Mouse (Mus musculus): Measurements from ENCODE around the gene Tex30. TPM values are rescaled to one million over a fixed set of nuclear protein-coding genes. Genes with fewer than 3 reads are reported as not detected.

Tex30 gene
- total RNA-seq (2015) (104 and 105 TPM in 2 replicates), total RNA-seq (2017) (69.6 and 78.2 TPM in 2 replicates)

DNA sequence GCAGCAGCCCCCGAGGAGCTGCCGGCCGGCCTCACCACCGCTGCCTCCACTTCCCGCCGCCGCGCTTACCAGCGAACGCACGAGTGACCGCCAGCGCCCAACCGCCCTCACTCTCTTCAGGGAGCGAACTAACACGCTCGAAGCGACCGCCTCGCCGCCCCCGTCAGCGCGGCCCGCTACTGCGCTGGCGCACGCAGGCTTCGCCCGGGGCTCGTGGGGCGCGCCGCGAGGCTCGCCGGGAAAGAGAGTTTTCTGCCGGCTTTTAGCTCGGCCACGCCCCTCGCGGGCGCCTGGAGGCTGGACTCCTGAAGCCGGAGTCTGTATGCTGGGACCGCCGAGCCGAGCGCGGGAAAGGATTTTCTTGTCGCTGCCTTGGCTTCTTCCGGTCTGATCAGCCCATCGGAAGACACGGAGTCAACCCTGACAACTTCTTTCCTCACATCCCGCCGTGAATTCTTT is at the start of gene Tex30:
Tex30 (minus strand) TSS at position 183 of the 459 bp plus-strand sequence.
- peak; percentile 87 for ATAC-seq (replicated peaks; ENCODE audit: poor library complexity)

DNA sequence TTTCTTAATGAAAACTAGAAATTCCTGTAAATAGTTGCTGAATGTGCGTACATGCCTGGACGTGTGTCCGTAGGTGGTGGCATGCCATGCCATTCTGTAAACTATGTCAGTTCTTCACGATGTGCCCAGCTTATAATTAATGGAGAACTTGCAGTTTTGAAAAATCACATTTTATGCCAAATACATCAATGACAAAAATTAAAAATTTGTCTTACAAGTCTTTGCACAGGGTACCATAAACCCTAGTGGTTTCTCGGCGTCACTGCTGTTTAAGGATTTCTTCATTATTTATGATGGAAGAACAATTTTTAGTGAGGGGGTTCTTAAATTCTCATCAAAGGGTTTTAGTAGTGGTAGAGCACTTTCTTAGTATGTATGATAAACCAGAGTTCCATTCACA is 46.5 kb upstream of the Tex30 start:
- ATAC-seq (replicated peaks; ENCODE audit: poor library complexity) = no peak

DNA sequence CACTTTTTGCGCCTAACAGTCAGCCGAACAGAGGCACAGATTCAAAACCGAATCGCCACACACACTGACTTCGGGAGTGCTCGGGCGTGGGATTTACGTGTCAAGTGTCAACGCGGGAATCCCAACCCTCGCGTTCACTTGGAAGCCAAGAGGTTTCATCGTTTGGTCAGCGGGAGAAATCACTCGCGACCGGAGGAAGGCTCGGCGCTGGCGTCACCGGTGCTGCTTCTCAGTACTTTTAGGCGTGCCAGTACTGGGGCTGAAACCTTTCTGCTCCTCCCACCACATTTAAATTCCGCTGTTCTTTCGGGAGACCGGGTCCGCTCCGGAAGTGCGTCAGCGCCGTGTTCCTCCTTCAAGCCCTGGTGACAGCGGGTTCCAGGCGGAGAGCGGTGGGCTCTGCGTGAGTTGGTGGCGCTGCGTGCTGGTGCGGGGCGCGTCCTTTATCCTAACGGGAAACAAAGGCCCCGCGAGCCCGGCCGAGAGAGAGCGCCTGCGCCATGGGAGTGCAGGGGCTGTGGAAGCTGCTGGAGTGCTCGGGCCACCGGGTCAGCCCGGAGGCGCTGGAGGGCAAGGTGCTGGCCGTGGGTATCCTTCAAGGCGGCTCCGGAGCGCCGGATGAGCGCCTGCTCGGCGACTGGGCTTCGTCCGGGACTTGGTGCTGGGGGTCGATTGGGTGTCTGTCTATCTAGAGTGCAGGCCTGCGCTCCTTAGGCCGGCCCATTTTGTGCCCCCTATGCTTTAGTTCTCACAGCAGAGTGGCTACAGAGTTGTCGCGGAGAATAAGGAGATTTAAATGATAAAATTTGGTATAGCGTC is 45.5 kb upstream of the Tex30 start, which contains the start of gene Ercc5:
Ercc5 (plus strand) TSS at position 182 of the 819 bp plus-strand sequence.
- ATAC-seq (replicated peaks; ENCODE audit: poor library complexity) = peak; percentile 95

- ATAC-seq (replicated peaks; ENCODE audit: poor library complexity) = no peak
Observed at GRCm38 (mm10) chr1:44142747-44143146, 40.5 kb upstream of the Tex30 start.

DNA sequence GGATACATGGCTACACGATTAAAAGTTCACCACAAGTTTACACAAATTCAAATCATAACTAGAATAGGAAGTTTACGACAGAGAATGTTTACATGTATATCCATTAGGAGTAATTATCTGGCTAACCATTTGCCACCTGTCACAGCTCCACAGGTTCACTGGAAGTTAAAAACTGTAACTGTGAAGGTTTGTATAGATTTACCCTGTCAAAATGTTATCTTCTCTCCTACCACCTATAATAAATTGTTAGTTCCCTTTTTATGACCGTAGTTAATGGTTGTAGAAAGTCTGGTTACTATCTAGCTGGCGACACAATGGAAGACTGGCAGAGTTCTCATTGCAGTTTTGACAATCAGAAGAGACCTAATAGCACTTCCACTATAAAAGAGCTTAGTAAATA is 38.0 kb upstream of the Tex30 start:
- ATAC-seq (replicated peaks; ENCODE audit: poor library complexity) = no peak

- ATAC-seq (replicated peaks; ENCODE audit: poor library complexity) = no peak
Observed at GRCm38 (mm10) chr1:44129929-44130581, 27.8 kb upstream of the Tex30 start.

DNA sequence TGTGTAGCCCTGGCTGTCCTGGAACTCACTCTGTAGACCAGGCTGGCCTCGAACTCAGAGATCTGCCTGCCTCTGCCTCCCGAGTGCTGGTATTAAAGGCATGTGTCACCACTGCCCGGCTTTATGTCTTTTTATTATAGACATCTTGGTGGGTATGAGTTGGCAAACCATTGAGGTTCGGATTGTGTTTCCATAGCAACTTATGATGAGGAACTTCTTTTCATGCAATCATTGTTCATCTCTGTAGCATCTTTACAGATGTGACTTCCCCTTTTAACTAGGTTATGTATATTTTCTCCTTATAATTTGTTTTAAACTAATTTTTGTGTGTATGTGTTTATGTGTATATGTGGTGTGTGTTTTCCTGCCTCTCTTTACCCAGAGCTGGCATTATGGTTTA is 23.3 kb upstream of the Tex30 start:
- peak; percentile 44 for ATAC-seq (replicated peaks; ENCODE audit: poor library complexity)

- peak; percentile 37 for ATAC-seq (replicated peaks; ENCODE audit: poor library complexity)
Observed at GRCm38 (mm10) chr1:44122256-44122655, 20.0 kb upstream of the Tex30 start.

GRCm38 (mm10) chr1:44120074-44120406 is 17.8 kb upstream of the Tex30 start:
- no peak for ATAC-seq (replicated peaks; ENCODE audit: poor library complexity)

DNA sequence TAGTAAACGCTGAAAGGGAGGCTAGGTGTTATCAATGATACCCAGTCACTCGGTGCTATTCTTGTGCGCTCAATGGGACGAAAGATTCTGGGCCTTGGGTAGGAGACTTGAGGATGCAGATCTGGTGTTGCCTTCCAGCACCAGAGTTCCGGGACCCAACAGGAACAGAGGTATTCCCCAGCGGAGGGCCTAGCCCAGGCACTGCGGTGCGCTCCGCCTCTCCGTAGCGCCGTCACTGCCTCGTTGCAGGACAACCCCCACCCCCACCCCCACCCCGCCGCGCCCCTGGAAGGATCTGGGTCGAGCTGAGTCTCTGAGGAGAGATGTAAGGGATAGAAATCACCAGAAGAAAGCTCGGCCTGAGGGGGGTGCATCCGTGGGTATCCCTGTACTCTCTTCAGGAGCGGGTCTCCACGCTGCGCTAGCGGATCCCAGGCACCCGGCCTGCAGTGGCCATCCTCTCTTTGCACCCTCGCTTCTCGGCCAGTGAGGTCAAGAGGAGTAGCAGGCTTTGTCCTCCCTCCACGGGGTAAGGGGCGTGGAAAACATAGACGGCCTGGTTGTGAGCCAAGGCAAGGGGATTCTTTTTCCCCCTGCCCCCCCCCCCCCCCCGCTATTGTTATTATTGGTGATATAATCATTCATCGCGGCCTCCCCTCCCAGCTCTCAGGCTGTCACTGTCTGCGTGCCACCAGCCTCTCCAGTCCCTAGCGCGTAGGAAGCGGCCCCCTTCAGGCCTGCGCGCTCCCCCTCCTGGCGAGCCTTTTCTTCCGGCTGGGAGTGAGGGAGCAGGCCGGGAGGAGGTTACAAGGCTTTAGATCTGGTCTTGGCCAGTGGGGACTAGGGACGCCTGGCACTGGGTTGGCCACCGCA is 17.2 kb upstream of the Tex30 start:
- ATAC-seq (replicated peaks; ENCODE audit: poor library complexity) = peak; percentile 63

- peak; percentile 78 for ATAC-seq (replicated peaks; ENCODE audit: poor library complexity)
Observed at GRCm38 (mm10) chr1:44118239-44119054, 16.2 kb upstream of the Tex30 start, which contains the start of the genes Kdelc1 and Bivm. Kdelc1 (minus strand) TSS chr1:44118808. Bivm (plus strand) TSS chr1:44118957.

DNA sequence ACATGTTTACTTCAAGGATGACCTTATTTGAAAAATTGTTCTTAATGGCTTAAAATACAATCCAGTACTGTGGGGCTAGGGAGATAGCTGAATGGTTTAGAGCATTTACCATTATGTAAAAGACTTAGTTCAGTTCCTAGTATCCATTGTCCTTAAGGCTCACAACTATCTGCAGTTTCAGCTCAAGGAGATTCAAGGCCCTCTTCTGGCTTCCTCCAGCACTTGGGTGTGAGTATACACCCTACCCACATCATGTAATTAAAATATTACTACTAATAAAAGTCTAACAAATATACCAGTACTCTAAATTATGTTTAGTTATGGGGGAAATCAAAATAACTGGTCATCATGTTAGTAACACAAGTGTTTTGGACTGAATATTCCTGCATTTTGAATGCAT is 15.3 kb upstream of the Tex30 start:
- ATAC-seq (replicated peaks; ENCODE audit: poor library complexity) = no peak

DNA sequence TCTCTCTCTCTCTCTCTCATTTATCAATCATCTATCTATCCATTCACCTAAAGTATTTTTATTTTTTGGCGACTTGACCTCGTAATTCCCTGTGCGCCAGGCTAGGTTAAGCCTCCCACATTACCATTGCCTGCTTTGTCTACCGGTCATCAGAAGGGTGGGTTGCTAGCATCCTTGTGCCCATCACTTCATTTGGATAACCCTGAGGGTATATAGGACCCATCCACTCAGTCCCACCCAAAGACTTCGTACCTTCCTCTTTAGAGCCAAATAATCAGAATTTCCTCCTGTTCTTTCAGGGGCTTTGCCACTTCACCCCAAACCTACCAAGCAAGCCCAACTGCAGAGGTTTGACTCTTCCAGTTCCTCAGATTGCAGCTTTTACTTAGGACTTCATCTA is 698 bp upstream of the Tex30 start:
- ATAC-seq (replicated peaks; ENCODE audit: poor library complexity) = no peak

DNA sequence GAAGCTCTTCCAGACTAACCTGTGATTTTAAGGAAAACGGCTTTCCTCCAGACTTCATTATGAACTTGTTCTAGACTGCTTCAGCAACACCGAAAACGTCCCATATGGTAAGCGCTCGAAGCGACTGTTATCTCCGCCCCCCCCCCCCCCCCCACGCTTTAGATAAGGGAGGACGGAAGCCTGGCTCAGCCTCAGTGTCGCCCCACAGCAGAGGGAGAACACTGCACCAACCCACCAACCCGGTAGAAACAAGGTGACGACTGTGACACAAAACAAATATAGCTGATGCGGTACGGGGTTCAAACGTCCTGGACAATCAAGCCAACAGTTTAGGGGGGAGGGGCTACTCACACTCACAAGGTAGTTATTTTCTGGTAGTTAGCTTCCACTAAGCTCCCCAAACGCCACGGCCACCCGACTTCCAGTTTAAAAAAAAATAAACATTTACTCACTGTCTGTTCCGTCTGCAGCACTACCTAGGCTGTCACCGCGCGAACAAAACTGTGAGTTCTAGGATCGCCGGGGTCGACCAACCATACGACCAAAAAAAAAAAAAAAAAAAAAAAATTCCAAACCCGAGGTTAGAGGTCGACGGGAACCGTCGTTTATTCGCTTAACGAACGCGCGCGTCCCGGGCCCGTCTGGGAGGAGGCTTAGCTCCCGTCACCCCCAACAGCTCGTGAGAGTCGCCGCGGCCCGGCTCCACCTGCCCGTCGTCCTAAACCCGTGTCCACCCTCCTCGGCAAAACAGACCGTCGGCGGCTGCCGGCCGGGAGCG is 604 bp downstream of the Tex30 start:
- peak; percentile 68 for ATAC-seq (replicated peaks; ENCODE audit: poor library complexity)

DNA sequence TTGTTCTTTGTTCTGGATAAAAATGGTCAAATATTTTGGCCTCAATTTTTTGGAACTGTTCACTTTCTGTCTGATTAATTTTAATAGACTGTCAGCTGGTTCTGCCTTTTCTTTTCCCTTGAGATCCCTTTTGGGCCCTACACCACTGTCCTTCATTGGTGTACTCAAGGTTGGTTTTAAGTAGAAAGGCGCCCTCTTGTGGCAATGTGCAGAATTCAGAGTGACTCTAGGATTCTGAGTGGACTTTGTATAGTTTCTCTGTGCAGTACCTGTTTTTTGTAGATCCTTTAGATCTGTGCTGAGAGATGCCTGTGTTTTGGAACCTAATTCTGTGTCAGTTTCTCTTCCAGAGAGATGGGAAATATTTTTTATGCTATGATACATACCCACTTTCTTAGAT is 37.6 kb downstream of the Tex30 start:
- ATAC-seq (replicated peaks; ENCODE audit: poor library complexity) = peak; percentile 82

DNA sequence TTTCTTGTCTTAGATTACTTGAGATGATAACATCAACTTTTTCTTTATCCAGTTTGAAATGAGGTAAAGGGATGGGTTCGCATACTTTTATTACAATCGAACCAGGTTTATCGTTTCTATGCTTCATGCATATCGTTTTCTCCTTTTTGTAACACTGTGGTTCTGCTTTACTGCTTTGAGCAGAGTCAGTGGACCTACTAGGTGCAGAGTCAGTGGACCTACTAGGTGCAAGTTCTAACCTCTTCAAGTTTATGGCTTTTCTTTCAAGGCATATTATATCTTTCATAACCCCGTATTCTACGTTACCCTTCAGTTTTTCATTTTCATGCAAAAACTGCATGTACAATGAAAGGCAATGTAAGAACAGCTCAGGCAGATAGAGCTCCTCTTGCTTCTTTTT is 38.8 kb downstream of the Tex30 start:
- ATAC-seq (replicated peaks; ENCODE audit: poor library complexity) = no peak

DNA sequence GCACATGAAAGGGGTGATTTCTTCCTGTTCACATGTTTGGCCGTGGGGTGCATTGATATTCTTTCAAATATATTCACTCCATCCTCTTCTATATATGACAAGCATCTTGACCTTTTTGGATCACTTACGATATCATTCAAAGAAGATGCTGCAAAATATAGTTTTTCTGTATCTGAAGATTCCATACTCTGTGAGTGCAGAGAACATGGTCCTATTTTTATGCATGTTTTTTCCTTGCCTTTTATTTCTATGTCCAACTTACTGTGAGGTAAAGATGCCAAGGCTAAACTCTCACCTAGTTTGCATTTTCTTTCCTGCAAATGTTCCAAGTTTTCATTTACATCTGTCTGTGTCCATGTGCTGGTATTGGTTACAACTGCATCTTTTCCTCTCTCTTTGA is 40.4 kb downstream of the Tex30 start, which contains the start of gene Gm8251:
Gm8251 (minus strand) TSS at position 101 of the 400 bp plus-strand sequence.
- ATAC-seq (replicated peaks; ENCODE audit: poor library complexity) = no peak

DNA sequence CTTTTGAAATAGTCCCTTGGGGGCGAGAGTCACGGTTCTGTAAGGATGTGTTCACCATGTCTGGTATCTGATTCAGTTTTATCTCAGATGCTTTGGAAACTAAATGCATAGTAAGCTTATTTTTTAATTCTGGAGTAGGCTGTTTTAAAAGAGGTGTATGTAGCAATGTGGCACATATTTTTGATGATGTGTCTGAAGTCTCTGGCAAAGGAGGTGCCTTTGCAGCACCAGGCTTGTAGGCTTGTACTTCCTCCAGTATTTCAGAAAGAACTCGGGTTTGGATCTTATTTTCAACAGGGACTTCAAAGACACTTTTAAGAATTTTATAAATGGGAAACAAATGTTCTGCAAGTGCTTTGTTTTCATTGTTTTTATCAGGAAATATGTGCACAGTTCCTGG is 44.4 kb downstream of the Tex30 start:
- ATAC-seq (replicated peaks; ENCODE audit: poor library complexity) = no peak

- no peak for ATAC-seq (replicated peaks; ENCODE audit: poor library complexity)
Observed at GRCm38 (mm10) chr1:44046556-44046955, 55.7 kb downstream of the Tex30 start.

Data from megakaryocyte progenitor cell, adult 5-6 weeks (primary cell).